Mouse (Mus musculus): ENCODE results near the gene Pde4b. TPM values are rescaled to one million over a fixed set of nuclear protein-coding genes. Genes with fewer than 3 reads are reported as not detected.

Gene Pde4b
- polyA plus RNA-seq, 1 experiment from 2014 or later, result 22.5 TPM

DNA sequence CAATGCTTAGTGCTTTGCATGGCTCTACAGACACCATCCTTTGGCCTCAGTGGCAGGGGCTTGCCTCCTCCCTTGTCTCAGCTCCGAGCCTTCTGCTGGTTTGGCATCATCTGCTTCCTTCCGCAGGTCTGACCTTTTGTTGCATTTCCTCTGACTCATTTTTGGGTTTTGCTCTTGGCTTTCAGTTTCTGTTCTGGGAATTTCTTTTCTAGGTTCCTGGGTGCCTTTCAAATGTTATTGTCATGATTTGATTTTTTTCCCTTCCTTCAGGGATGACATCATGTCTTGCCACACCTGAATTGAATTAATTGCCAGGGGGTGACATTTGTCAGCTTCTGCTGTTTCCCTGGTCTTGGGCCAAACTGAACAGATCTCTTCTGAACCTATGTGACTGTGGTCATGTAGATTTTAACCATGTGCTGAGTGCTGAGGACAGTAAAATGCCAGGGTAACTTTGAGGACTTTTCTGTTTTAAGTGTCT lies 17.2 kb downstream of the Pde4b start:
- Histone ChIP-seq H3K4me1 (replicated peaks) (no peaks in the 10 kb centered on the region), H3K36me3 (no peaks in the 10 kb centered on the region), H3K9ac (no peak overlapping the region), H3K27ac (ENCODE audit: poor library complexity, severe bottlenecking) (no peak overlapping the region), H3K4me3 (no peak overlapping the region), H3K4me2 (no peak overlapping the region), H3K9me3 (replicated peaks) (no peaks in the 10 kb centered on the region), H3K27me3 (replicated peaks) (no peaks in the 10 kb centered on the region)
- WGBS, result 63% methylated on average over 2 of the region's 2 CpGs
- ATAC-seq (ENCODE audit: insufficient number of reproducible peaks, low FRiP score), result no peak

DNA sequence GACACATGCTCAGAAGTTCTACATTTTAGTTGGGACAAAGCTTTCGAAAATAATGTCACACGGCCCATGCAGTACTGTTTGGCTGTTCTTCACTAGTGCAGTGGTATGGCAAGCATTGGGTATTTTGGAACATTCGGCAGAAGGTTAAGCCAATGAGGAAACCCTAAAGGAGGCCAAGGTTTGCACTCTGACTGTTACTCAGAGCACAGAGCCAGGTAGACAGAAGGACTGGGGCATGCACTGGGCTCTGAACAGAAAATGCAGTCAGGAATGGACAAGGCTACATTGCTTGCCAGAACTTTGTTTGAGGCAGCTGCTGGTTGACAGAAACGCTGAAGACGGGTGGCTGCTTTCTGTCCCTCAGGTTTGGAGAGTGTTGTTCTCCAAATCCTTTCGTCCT lies 19.4 kb downstream of the Pde4b start:
- Histone ChIP-seq H3K9me3 (replicated peaks) (no peaks in the 10 kb centered on the region), H3K27ac (ENCODE audit: poor library complexity, severe bottlenecking) (no peak overlapping the region), H3K4me1 (replicated peaks) (peaks cover 6% of the 10 kb centered on the region; the same call in 1 of the 2 replicates), H3K4me2 (no peak overlapping the region), H3K9ac (no peak overlapping the region), H3K27me3 (replicated peaks) (no peaks in the 10 kb centered on the region), H3K4me3 (no peak overlapping the region), H3K36me3 (no peaks in the 10 kb centered on the region)
- no peak for ATAC-seq (ENCODE audit: insufficient number of reproducible peaks, low FRiP score)
- WGBS, result 83% methylated on average over 6 of the region's 6 CpGs

DNA sequence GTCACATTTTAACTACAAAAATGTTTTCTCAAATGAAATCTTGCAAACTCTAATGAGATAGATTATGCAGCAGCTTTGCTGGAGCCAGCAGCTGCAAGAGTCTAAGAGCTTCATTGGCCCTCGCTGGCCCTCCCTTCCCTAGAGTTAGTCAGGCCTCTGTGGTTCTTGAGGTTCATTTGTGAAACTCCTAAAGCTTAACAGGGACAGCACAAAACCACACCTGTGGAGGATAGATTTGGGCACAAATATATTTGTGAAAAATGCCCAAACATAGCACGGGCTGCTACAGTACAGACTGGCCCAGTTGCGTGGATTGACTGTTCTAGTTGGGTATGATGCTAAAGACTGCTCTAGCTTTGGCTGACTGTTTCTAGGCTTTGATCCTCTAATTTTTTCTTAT lies 32.1 kb downstream of the Pde4b start:
- H3K9ac ChIP-seq, result no peak overlapping the region
- H3K4me3 ChIP-seq, result no peak overlapping the region
- ATAC-seq (ENCODE audit: insufficient number of reproducible peaks, low FRiP score), result no peak
- H3K36me3 ChIP-seq, result no peaks in the 10 kb centered on the region
- H3K9me3 ChIP-seq (replicated peaks), result no peaks in the 10 kb centered on the region
- 93% methylated on average over 3 of the region's 3 CpGs for WGBS
- no peaks in the 10 kb centered on the region for H3K27me3 ChIP-seq (replicated peaks)
- no peak overlapping the region for H3K4me2 ChIP-seq
- H3K4me1 ChIP-seq (replicated peaks), result no peaks in the 10 kb centered on the region
- no peak overlapping the region for H3K27ac ChIP-seq (ENCODE audit: poor library complexity, severe bottlenecking)

DNA sequence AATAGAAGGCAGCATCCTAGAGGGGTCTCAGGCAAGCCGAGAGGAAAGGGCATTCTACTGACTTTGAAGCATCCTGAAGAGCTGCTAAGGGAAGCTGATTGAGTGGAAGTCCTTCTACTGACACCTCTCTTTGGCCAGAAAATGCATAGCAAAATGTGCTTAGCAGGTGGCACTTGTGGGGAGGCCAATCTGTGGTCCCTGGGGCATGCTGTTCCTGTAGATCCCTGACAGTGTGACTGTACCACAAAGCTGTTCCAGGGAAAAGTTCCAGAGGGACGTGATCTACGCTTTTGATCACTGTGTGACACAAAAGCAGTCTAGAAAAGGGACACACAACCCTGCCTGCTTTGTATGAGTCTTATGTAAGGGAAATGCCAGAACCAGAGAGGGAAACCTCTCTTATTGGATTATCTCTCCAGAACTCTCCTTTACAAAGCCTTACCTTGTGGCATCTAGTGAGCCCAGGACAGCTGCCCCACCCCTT lies 49.1 kb downstream of the Pde4b start:
- H3K9ac ChIP-seq, result no peak overlapping the region
- H3K4me3 ChIP-seq, result no peak overlapping the region
- no peak overlapping the region for H3K27ac ChIP-seq (ENCODE audit: poor library complexity, severe bottlenecking)
- WGBS, result 61% methylated on average over 3 of the region's 3 CpGs
- H3K9me3 ChIP-seq (replicated peaks), result no peaks in the 10 kb centered on the region
- no peak for ATAC-seq (ENCODE audit: insufficient number of reproducible peaks, low FRiP score)
- no peaks in the 10 kb centered on the region for H3K36me3 ChIP-seq
- H3K4me2 ChIP-seq, result no peak overlapping the region
- no peaks in the 10 kb centered on the region for H3K4me1 ChIP-seq (replicated peaks)
- H3K27me3 ChIP-seq (replicated peaks), result no peaks in the 10 kb centered on the region

DNA sequence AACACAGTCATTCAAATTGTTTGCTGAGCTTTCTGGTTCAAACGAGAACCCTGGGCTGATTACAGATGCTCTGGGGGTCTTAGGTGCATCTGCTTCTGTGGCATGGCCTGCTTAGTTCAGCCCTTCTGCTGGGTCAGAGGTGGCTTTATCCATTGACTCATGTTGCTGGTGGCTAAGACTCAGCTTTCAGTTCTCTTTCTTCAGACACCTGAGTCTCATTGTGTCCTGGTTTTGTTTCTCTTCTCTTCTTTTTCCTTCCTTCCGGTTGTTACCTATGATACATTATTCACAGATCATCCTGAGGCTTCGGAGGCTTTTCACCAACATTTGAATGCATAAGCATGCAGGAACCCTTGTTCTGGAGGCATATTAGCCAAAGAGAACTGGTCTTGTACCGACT lies 51.0 kb downstream of the Pde4b start:
- H3K9ac ChIP-seq, result no peak overlapping the region
- no peak overlapping the region for H3K4me3 ChIP-seq
- no peak overlapping the region for H3K4me2 ChIP-seq
- H3K27me3 ChIP-seq (replicated peaks), result no peaks in the 10 kb centered on the region
- ATAC-seq (ENCODE audit: insufficient number of reproducible peaks, low FRiP score), result no peak
- 63% methylated on average over 4 of the region's 4 CpGs for WGBS
- H3K36me3 ChIP-seq, result no peaks in the 10 kb centered on the region
- H3K4me1 ChIP-seq (replicated peaks), result no peaks in the 10 kb centered on the region
- no peak overlapping the region for H3K27ac ChIP-seq (ENCODE audit: poor library complexity, severe bottlenecking)
- no peaks in the 10 kb centered on the region for H3K9me3 ChIP-seq (replicated peaks)

DNA sequence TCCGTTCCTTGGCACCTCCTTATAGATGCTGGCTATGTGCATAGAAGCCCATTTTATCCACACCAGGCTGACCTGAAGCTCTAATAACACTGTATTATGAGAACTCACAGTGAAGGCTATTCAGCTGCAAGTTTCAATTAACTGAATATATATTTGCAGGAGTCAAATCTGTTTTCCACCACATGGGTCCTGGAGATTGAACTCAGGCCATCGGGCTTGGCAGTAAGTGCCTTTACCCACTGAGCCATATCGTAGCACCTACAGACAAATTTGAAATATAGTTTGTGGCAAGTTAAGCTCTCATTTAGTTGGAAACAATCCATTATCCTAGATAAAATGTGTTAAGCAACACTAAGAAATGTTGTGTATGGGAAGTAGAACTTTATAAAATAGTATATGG lies 53.9 kb downstream of the Pde4b start:
- Histone ChIP-seq H3K27me3 (replicated peaks) (no peaks in the 10 kb centered on the region), H3K4me1 (replicated peaks) (no peaks in the 10 kb centered on the region), H3K36me3 (no peaks in the 10 kb centered on the region), H3K9me3 (replicated peaks) (no peaks in the 10 kb centered on the region), H3K9ac (no peak overlapping the region), H3K4me2 (no peak overlapping the region), H3K27ac (ENCODE audit: poor library complexity, severe bottlenecking) (no peak overlapping the region), H3K4me3 (no peak overlapping the region)
- no peak for ATAC-seq (ENCODE audit: insufficient number of reproducible peaks, low FRiP score)
- WGBS, result 87% methylated on average over 3 of the region's 3 CpGs

DNA sequence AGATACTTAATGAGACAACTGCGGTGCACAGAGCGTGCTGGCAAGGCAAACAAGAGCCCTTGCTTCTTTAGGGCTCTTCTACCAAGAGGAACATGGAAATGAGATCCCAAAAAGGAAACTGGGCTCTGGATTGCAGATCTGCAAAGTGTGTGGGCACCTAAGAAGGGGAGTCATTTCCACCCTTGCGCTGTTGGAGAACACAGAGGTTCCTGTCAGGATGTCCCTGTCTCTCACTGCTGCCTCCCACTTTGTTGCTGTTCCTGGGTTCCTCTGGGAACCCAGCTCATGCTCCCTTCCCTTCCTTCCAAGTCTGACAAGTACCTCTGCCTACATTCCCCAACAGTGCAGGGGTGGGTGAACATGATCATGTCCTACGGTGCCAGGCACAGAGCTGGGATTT lies 61.4 kb downstream of the Pde4b start:
- Histone ChIP-seq H3K4me1 (replicated peaks) (no peaks in the 10 kb centered on the region; the same call in 1 of the 2 replicates), H3K27ac (ENCODE audit: poor library complexity, severe bottlenecking) (no peak overlapping the region), H3K4me2 (no peak overlapping the region), H3K36me3 (no peaks in the 10 kb centered on the region), H3K9ac (no peak overlapping the region), H3K9me3 (replicated peaks) (no peaks in the 10 kb centered on the region), H3K4me3 (no peak overlapping the region), H3K27me3 (replicated peaks) (no peaks in the 10 kb centered on the region)
- ATAC-seq (ENCODE audit: insufficient number of reproducible peaks, low FRiP score), result no peak
- WGBS, result 84% methylated on average over 4 of the region's 4 CpGs

DNA sequence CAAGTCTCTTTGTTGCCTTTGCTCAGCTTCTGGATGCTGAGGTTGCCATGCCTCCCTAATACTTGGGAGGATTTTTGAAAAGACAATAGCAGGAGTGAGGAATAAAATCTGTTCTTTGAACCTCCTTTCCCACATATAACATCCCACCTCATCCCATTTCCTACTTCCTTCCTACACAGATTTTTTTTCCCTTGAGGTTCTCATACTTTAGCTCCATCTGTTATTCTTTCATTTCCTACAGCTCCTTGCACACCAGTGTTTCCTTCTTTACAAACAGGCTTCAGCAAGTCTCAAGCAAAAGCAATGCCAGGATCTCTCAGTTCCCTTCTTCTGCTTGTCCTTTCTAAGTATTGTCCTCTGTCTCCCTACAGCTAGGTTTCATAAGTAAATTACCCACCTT lies 71.8 kb downstream of the Pde4b start:
- Histone ChIP-seq H3K27ac (ENCODE audit: poor library complexity, severe bottlenecking) (no peak overlapping the region), H3K4me1 (replicated peaks) (no peaks in the 10 kb centered on the region), H3K9me3 (replicated peaks) (no peaks in the 10 kb centered on the region; the same call in 1 of the 2 replicates), H3K27me3 (replicated peaks) (no peaks in the 10 kb centered on the region), H3K9ac (no peak overlapping the region), H3K4me3 (no peak overlapping the region), H3K4me2 (no peak overlapping the region), H3K36me3 (no peaks in the 10 kb centered on the region)
- no peak for ATAC-seq (ENCODE audit: insufficient number of reproducible peaks, low FRiP score)

DNA sequence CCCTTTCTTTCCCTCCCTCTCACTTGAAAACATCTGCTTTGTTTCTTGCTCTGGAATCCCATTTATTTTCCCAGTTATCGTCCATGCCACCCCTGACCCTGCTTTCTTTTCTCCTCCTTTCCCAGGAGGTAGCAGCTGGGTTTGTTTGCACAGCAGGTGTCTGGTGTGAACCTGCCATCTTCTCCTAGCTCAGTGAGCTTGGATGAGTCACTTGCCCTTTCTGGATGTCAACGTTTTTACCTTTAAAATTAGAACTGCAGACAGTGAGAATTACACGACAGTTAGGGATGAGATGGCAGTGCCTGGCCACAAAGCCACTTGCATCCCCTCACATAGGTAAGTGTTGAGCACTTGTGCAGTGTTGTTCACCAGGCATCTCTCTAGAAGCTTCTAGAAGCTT lies 84.3 kb downstream of the Pde4b start:
- H3K9me3 ChIP-seq (replicated peaks), result no peaks in the 10 kb centered on the region
- WGBS, result 37% methylated on average over 3 of the region's 3 CpGs
- no peak overlapping the region for H3K27ac ChIP-seq (ENCODE audit: poor library complexity, severe bottlenecking)
- H3K4me3 ChIP-seq, result no peak overlapping the region
- no peaks in the 10 kb centered on the region for H3K36me3 ChIP-seq
- no peak overlapping the region for H3K4me2 ChIP-seq
- ATAC-seq (ENCODE audit: insufficient number of reproducible peaks, low FRiP score), result no peak
- H3K27me3 ChIP-seq (replicated peaks), result no peaks in the 10 kb centered on the region
- H3K4me1 ChIP-seq (replicated peaks), result peaks cover 9% of the 10 kb centered on the region
- no peak overlapping the region for H3K9ac ChIP-seq

DNA sequence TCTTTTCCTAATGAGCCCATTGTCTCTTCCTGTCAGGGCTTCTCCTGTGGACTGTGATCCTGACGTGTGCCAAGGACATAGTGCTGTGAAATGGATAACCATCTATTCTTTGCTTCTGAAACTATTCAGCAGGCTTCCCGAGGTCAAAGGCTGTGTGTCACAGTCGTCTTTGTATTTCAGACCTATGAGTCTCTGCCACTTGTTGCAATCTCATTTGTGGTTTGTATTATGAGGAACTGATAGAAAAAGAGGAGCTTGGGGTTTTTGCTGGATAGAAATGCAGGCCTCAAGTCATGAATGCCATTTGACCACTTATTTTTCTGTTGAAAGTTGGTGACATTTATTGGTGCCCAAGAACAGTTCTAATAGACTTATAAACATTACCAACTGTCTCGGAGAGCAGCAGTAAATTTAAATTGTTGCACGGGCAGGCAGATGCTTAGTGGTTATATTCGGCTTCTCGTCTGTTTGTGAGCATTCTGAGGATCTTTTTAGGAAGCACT lies 85.4 kb downstream of the Pde4b start:
- no peaks in the 10 kb centered on the region for H3K36me3 ChIP-seq
- H3K27ac ChIP-seq (ENCODE audit: poor library complexity, severe bottlenecking), result no peak overlapping the region
- no peak overlapping the region for H3K4me2 ChIP-seq
- H3K9ac ChIP-seq, result no peak overlapping the region
- H3K27me3 ChIP-seq (replicated peaks), result no peaks in the 10 kb centered on the region
- no peak overlapping the region for H3K4me3 ChIP-seq
- no peaks in the 10 kb centered on the region for H3K9me3 ChIP-seq (replicated peaks)
- H3K4me1 ChIP-seq (replicated peaks), result peaks cover 18% of the 10 kb centered on the region
- ATAC-seq (ENCODE audit: insufficient number of reproducible peaks, low FRiP score), result no peak
- WGBS, result 68% methylated on average over 7 of the region's 7 CpGs

DNA sequence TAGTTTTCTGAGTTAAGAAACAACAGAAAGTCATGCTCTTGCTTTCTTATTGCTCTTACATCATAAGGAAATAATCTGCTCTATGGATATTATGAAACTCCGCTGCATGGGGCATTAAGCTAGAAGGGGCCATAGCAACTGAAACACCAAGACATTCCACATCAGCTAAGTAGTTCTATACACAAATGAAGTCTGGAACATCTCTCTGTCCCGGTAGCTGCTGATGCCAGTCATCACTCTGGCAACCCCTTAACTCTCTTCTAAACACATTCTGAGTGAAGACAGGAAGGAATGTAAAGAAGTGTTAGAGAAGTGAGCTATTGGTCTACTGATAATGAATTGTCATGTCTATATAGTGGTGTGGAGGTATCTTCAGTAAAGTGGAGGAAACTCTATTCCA lies 88.6 kb downstream of the Pde4b start:
- Histone ChIP-seq H3K4me3 (no peak overlapping the region), H3K9me3 (replicated peaks) (no peaks in the 10 kb centered on the region), H3K27ac (ENCODE audit: poor library complexity, severe bottlenecking) (no peak overlapping the region), H3K27me3 (replicated peaks) (no peaks in the 10 kb centered on the region), H3K4me1 (replicated peaks) (peaks cover 18% of the 10 kb centered on the region), H3K4me2 (no peak overlapping the region), H3K36me3 (no peaks in the 10 kb centered on the region), H3K9ac (no peak overlapping the region)
- 25% methylated on average over 2 of the region's 2 CpGs for WGBS
- peak; percentile 68; the same call in 1 of the 2 replicates for ATAC-seq (ENCODE audit: insufficient number of reproducible peaks, low FRiP score)

DNA sequence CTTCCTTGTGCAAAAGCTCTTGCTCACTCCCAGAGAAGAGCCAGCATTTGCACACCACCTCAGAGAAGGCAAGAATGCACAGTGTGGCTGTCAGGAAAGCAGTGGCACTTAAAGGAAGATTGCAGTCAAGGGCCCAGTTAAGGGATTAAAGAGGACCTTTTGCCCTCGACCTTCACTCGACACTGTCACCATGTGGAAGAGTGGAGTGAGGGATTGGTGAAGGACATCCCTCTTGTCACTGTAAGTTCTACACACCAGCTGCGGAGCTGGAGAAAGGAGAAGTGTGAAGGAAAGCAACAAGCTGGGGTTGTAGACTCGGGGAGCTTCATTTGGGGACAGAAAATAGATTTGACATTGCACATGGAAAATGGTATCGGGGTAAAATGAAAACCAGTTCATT lies 89.9 kb downstream of the Pde4b start:
- peak overlapping the region; percentile 25 for H3K27ac ChIP-seq (ENCODE audit: poor library complexity, severe bottlenecking)
- peaks cover 18% of the 10 kb centered on the region for H3K4me1 ChIP-seq (replicated peaks)
- H3K9ac ChIP-seq, result no peak overlapping the region
- no peak overlapping the region for H3K4me2 ChIP-seq
- H3K36me3 ChIP-seq, result no peaks in the 10 kb centered on the region
- H3K27me3 ChIP-seq (replicated peaks), result no peaks in the 10 kb centered on the region
- ATAC-seq (ENCODE audit: insufficient number of reproducible peaks, low FRiP score), result peak; percentile 39; the same call in 1 of the 2 replicates
- H3K4me3 ChIP-seq, result no peak overlapping the region
- no peaks in the 10 kb centered on the region for H3K9me3 ChIP-seq (replicated peaks)
- 37% methylated on average over 5 of the region's 5 CpGs for WGBS

Data from heart, embryonic 12.5 days (tissue).